Comparison of ENCODE assay signal across 31 mouse cellular contexts in the genomic region with DNA sequence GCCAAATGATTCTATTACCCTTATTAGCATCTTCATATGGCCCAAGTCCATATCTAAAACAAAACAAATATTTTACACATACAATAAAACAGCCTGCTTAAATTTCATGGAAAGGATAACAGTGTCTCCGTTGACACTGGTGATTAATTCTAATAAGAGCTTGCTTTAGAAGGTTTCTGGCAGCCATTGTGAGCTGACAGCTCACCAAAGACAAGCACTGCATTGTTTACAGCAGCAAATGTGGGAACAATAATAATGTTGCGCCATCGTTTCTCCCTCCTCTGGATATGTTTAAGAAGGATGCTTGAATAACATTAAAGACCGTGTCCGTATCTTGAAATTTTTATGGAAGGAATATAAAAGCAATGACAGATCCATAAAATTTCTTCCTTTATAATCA.
A peak's percentile ranks its signal among the peaks of the same experiment; 100 is the strongest.
DNase-seq lines count a peak whose midpoint lies in the region; ATAC-seq and TF ChIP-seq lines count a peak whose summit lies in the region.
"Had no signal": no experiment of that assay in that cellular context is flagged by ENCODE, and none has a peak within 500 bp of the region (broad histone marks: within the 10 kb centered on the region; RNA-seq: fewer than 3 reads in every experiment).

No protein-coding gene starts in this region.

- H3K27me3 ChIP-seq in embryonic facial prominence, embryonic 14.5 days (replicated peaks; ENCODE audit: control insufficient read depth, insufficient read depth, low read length), result no peaks in the 10 kb centered on the region
- H3K27me3 ChIP-seq in embryonic facial prominence, embryonic 10.5 days (replicated peaks; ENCODE audit: low read depth, poor library complexity, severe bottlenecking), result no peaks in the 10 kb centered on the region
- no peaks in the 10 kb centered on the region for H3K27me3 ChIP-seq in hindbrain, embryonic 13.5 days
- no peaks in the 10 kb centered on the region for H3K27me3 ChIP-seq in hindbrain, embryonic 10.5 days (ENCODE audit: insufficient read depth, poor library complexity, severe bottlenecking)
- H3K27me3 ChIP-seq in lung, embryonic 14.5 days (ENCODE audit: insufficient read depth, low read length), result no peaks in the 10 kb centered on the region
- H3K27me3 ChIP-seq: CH12.LX; embryonic facial prominence, embryonic 12.5 days; kidney, embryonic 15.5 days had no signal

- no peak for TF ChIP-seq CTCF in lung, embryonic 14.5 days (IDR thresholded peaks at IDR 0.05; ENCODE audit: low read depth)

- H3K27ac ChIP-seq in embryonic facial prominence, embryonic 14.5 days (replicated peaks; ENCODE audit: low read depth, low read length), result no peak overlapping the region
- H3K27ac ChIP-seq in embryonic facial prominence, embryonic 10.5 days (replicated peaks), result no peak overlapping the region
- H3K27ac ChIP-seq in hindbrain, embryonic 13.5 days, result peak overlapping the region; percentile 55; the same call in 1 of the 2 replicates
- no peak overlapping the region for H3K27ac ChIP-seq in hindbrain, embryonic 10.5 days
- no peak overlapping the region for H3K27ac ChIP-seq in lung, embryonic 14.5 days (ENCODE audit: low read depth)
- H3K27ac ChIP-seq: embryonic facial prominence, embryonic 12.5 days; kidney, embryonic 15.5 days; liver, embryonic 14.5 days; midbrain, embryonic 10.5 days had no signal

- peak; percentile 35 for DNase-seq in embryonic facial prominence, embryonic 14.5 days (ENCODE audit: low spot score)
- no peak for DNase-seq in embryonic facial prominence, embryonic 10.5 days (ENCODE audit: low spot score)
- no peak for DNase-seq in hindbrain, embryonic 10.5 days (ENCODE audit: low spot score)
- peak; percentile 65 for DNase-seq in lung, embryonic 14.5 days
- no peak for DNase-seq in lung, postnatal 10 days
- peak; percentile 35 for DNase-seq in Muller cell, postnatal 12 days (ENCODE audit: inconsistent ontology term)
- DNase-seq in left cerebral cortex, postnatal 4 days, result no peak
- DNase-seq: adrenal gland, adult 8-10 months; cerebellum, adult 11 months; cerebellum, adult 9-10 months; cerebellum, postnatal 36 days; forebrain, postnatal 0 days; gastrocnemius, postnatal 14 days; heart, postnatal 14 days; kidney, adult 18-20 months; kidney, postnatal 4 days; layer of hippocampus, adult 9-11 months; liver; lung, adult 2 months; right cerebral cortex, postnatal 4 days; thymus, adult 2 months; thymus, postnatal 36 days had no signal

- H3K9ac ChIP-seq in embryonic facial prominence, embryonic 14.5 days (ENCODE audit: low read depth, low read length), result no peak overlapping the region
- H3K9ac ChIP-seq in hindbrain, embryonic 13.5 days, result no peak overlapping the region
- no peak overlapping the region for H3K9ac ChIP-seq in lung, embryonic 14.5 days
- H3K9ac ChIP-seq: embryonic facial prominence, embryonic 12.5 days; forebrain, postnatal 0 days; kidney, embryonic 15.5 days; liver, embryonic 14.5 days had no signal

- H3K4me1 ChIP-seq in embryonic facial prominence, embryonic 14.5 days (ENCODE audit: control insufficient read depth, insufficient read depth, low read length), result no peaks in the 10 kb centered on the region
- H3K4me1 ChIP-seq in embryonic facial prominence, embryonic 10.5 days, result no peaks in the 10 kb centered on the region
- H3K4me1 ChIP-seq in hindbrain, embryonic 13.5 days (replicated peaks), result 0 out of 2 replicates have a peak, but pooled peaks cover 5% of the 10 kb centered on the region
- H3K4me1 ChIP-seq in hindbrain, embryonic 10.5 days (replicated peaks), result no peaks in the 10 kb centered on the region
- no peaks in the 10 kb centered on the region; the same call in 1 of the 2 replicates for H3K4me1 ChIP-seq in lung, embryonic 14.5 days (ENCODE audit: insufficient read depth)
- H3K4me1 ChIP-seq: embryonic facial prominence, embryonic 12.5 days; kidney, embryonic 15.5 days; midbrain, embryonic 10.5 days had no signal

- WGBS in embryonic facial prominence, embryonic 14.5 days, result 65% methylated on average over 5 of the region's 5 CpGs
- WGBS in embryonic facial prominence, embryonic 10.5 days, result 83% methylated on average over 5 of the region's 5 CpGs
- 55% methylated on average over 5 of the region's 5 CpGs for WGBS in hindbrain, embryonic 13.5 days
- WGBS in hindbrain, embryonic 10.5 days, result 87% methylated on average over 5 of the region's 5 CpGs
- 61% methylated on average over 5 of the region's 5 CpGs for WGBS in lung, embryonic 14.5 days

- intact Hi-C loops in left cerebral cortex, postnatal 4 days (cut with DNase I), result no loop called here

- no peak for ATAC-seq in embryonic facial prominence, embryonic 14.5 days (ENCODE audit: low read depth)
- no peak for ATAC-seq in hindbrain, embryonic 13.5 days (ENCODE audit: low FRiP score)
- no peak; the same call in 1 of the 2 replicates for ATAC-seq in lung, embryonic 14.5 days (ENCODE audit: insufficient read depth)
- ATAC-seq: forebrain, postnatal 0 days; hindbrain, embryonic 16.5 days had no signal

- H3K4me2 ChIP-seq in embryonic facial prominence, embryonic 14.5 days (ENCODE audit: low read depth, low read length), result no peak overlapping the region
- no peak overlapping the region for H3K4me2 ChIP-seq in hindbrain, embryonic 13.5 days
- no peak overlapping the region for H3K4me2 ChIP-seq in lung, embryonic 14.5 days
- H3K4me2 ChIP-seq: embryonic facial prominence, embryonic 12.5 days; kidney, embryonic 15.5 days had no signal

- H3K36me3 ChIP-seq in embryonic facial prominence, embryonic 14.5 days (ENCODE audit: control insufficient read depth, insufficient read depth, low read length), result no peaks in the 10 kb centered on the region
- no peaks in the 10 kb centered on the region for H3K36me3 ChIP-seq in embryonic facial prominence, embryonic 10.5 days (replicated peaks)
- no peaks in the 10 kb centered on the region for H3K36me3 ChIP-seq in hindbrain, embryonic 13.5 days
- no peaks in the 10 kb centered on the region for H3K36me3 ChIP-seq in hindbrain, embryonic 10.5 days
- no peaks in the 10 kb centered on the region for H3K36me3 ChIP-seq in lung, embryonic 14.5 days (ENCODE audit: insufficient read depth)
- H3K36me3 ChIP-seq: embryonic facial prominence, embryonic 12.5 days; kidney, embryonic 15.5 days; midbrain, embryonic 10.5 days had no signal

- H3K4me3 ChIP-seq in embryonic facial prominence, embryonic 14.5 days (ENCODE audit: low read depth, low read length), result no peak overlapping the region
- H3K4me3 ChIP-seq in embryonic facial prominence, embryonic 10.5 days, result no peak overlapping the region
- H3K4me3 ChIP-seq in hindbrain, embryonic 13.5 days, result no peak overlapping the region
- no peak overlapping the region for H3K4me3 ChIP-seq in hindbrain, embryonic 10.5 days
- no peak overlapping the region for H3K4me3 ChIP-seq in lung, embryonic 14.5 days (ENCODE audit: low read depth, low read length)
- H3K4me3 ChIP-seq: embryonic facial prominence, embryonic 12.5 days; erythroblast, embryonic 14.5 days; kidney, embryonic 15.5 days; midbrain, embryonic 10.5 days; myocyte had no signal

- no peaks in the 10 kb centered on the region for H3K9me3 ChIP-seq in embryonic facial prominence, embryonic 14.5 days (ENCODE audit: control insufficient read depth, low read length)
- no peaks in the 10 kb centered on the region for H3K9me3 ChIP-seq in embryonic facial prominence, embryonic 10.5 days
- no peaks in the 10 kb centered on the region for H3K9me3 ChIP-seq in hindbrain, embryonic 13.5 days
- no peaks in the 10 kb centered on the region for H3K9me3 ChIP-seq in hindbrain, embryonic 10.5 days
- H3K9me3 ChIP-seq in lung, embryonic 14.5 days (ENCODE audit: low read depth, low read length), result no peaks in the 10 kb centered on the region
- H3K9me3 ChIP-seq: embryonic facial prominence, embryonic 12.5 days; kidney, embryonic 15.5 days; midbrain, embryonic 10.5 days had no signal

Comparison
In these comparisons a context has a peak if more than half of its experiments do, and no peak if none do; other contexts are left out.
1. DNase-seq: peak in embryonic facial prominence, embryonic 14.5 days (single experiment), lung, embryonic 14.5 days (single experiment) and Muller cell, postnatal 12 days (single experiment); none in embryonic facial prominence, embryonic 10.5 days (single experiment), hindbrain, embryonic 10.5 days (single experiment), lung, postnatal 10 days (single experiment) and left cerebral cortex, postnatal 4 days (single experiment).